Mouse (Mus musculus) intestine, embryonic 14.5 days (tissue): ENCODE data around the gene Palld. TPM values are rescaled to one million over a fixed set of nuclear protein-coding genes. Genes with fewer than 3 reads are reported as not detected.

ENCODE experiments used
- ATAC-seq: fragments of 200-750 bp; cut with Nextera tagmentation; replicated peaks from 2 replicates; pipeline ENCODE4 v1.8.0; 2017; ENCODE audit warnings: low read depth, moderate number of reproducible peaks, moderate TSS enrichment, moderate library complexity; ENCODE audit not compliant: low FRiP score, low TSS enrichment
- DNase-seq: peaks from one replicate; pipeline ENCODE4 v3.0.0-alpha.2; 2018; ENCODE audit warnings: low spot score
- H3K27ac ChIP-seq: fragments of 300-500 bp; sonication (generic); 2 replicates; pipeline ENCODE4 v1.5.1; 2014; ENCODE audit warnings: low read depth, mild to moderate bottlenecking, control low read depth
- H3K27me3 ChIP-seq: fragments of 300-500 bp; sonication (generic); replicated peaks from 2 replicates; pipeline ENCODE4 v1.6.1; 2014; ENCODE audit warnings: low read length, control low read depth; ENCODE audit not compliant: control insufficient read depth, insufficient read depth
- H3K36me3 ChIP-seq: fragments of 300-500 bp; sonication (generic); 2 replicates; pipeline ENCODE4 v1.6.1; 2014; ENCODE audit warnings: low read length, control low read depth; ENCODE audit not compliant: control insufficient read depth, insufficient read depth
- H3K4me1 ChIP-seq: fragments of 300-500 bp; sonication (generic); replicated peaks from 2 replicates; pipeline ENCODE4 v1.6.1; 2014; ENCODE audit warnings: low read length, control low read depth, mixed read lengths; ENCODE audit not compliant: control insufficient read depth, insufficient read depth
- H3K4me2 ChIP-seq: fragments of 300-500 bp; sonication (generic); 2 replicates; pipeline ENCODE4 v1.6.1; 2014; ENCODE audit warnings: low read length
- H3K4me3 ChIP-seq: fragments of 300-500 bp; sonication (generic); 2 replicates; pipeline ENCODE4 v1.5.1; 2014; ENCODE audit warnings: low read depth, low read length, control low read depth, mixed read lengths
- H3K9ac ChIP-seq: fragments of 300-500 bp; sonication (generic); 2 replicates; pipeline ENCODE4 v1.6.1; 2014; ENCODE audit warnings: mild to moderate bottlenecking, low read length
- H3K9me3 ChIP-seq: fragments of 300-500 bp; sonication (generic); 2 replicates; pipeline ENCODE4 v1.6.1; 2016; ENCODE audit warnings: low read length, control low read depth; ENCODE audit not compliant: control insufficient read depth
- WGBS: fragments of 180-500 bp; shearing (Covaris S2); extraction: QIAGEN DNeasy Blood & Tissue Kit; methylation state at CpG from one replicate; pipeline ENCODE4 v1.1.7; 2014; 5-methylcytosine and 5-hydroxymethylcytosine counted together
- polyA plus RNA-seq: library from polyadenylated mRNA; unstranded; fragments of >200 nt; fragmentation: Nextera tagmentation; extraction: Ambion mirVana; gene quantifications from 2 replicates; pipeline ENCODE4 v1.2.1, GENCODE M21; 2014

Palld gene
- polyA plus RNA-seq, 1 experiment from 2014 or later = 66.4 TPM

DNA sequence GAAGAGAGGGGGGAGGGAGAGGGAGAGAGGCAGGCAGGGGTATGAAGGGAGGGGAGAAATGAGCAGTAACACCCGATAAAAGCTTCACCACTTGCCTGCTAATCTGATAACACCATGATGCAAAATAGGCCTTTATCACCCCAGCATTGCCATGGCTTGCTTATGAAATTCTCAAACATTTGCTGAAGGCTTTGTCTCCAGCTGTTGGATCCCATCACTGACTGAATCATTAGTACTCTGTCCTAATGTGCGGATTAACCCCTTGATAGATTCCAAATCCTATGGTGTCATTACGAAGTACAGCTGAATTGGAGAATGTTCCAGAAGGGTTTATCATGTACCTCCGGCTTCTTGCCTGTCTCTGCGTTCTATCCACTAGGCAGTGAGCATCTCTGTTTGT is 55.0 kb downstream of the Palld start:
- DNase-seq (no peak), ATAC-seq (no peak)
- Histone ChIP-seq H3K9ac (no peak overlapping the region), H3K4me1 (no peaks in the 10 kb centered on the region), H3K27me3 (no peaks in the 10 kb centered on the region), H3K36me3 (no peaks in the 10 kb centered on the region), H3K9me3 (no peaks in the 10 kb centered on the region), H3K4me3 (no peak overlapping the region), H3K4me2 (no peak overlapping the region), H3K27ac (no peak overlapping the region)
- WGBS = 81% methylated on average over 5 of the region's 5 CpGs

DNA sequence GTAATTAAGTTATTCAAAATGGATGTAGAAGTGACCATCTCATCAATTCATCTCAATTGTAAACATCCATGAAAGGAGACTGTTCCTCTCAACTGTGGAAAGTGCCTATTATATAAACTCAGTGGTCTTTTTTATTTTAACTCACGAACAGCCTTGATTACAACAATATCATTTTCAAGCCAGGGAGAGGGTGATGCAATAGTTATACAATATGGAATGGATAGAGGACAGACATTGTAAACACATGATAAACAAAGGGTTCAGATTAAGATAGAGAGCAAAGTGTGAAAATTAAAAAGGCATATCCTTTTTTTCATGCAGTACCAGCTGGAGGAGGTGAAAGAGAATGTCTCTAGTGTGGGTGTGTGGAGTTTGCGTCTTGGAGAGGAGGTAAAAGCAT is 57.5 kb downstream of the Palld start:
- H3K4me2 ChIP-seq = no peak overlapping the region
- H3K4me1 ChIP-seq = no peaks in the 10 kb centered on the region
- H3K27ac ChIP-seq = no peak overlapping the region
- no peaks in the 10 kb centered on the region for H3K9me3 ChIP-seq
- 49% methylated on average over 2 of the region's 2 CpGs for WGBS
- DNase-seq = no peak
- no peak overlapping the region for H3K9ac ChIP-seq
- H3K4me3 ChIP-seq = no peak overlapping the region
- no peak for ATAC-seq
- H3K27me3 ChIP-seq = no peaks in the 10 kb centered on the region
- no peaks in the 10 kb centered on the region for H3K36me3 ChIP-seq

DNA sequence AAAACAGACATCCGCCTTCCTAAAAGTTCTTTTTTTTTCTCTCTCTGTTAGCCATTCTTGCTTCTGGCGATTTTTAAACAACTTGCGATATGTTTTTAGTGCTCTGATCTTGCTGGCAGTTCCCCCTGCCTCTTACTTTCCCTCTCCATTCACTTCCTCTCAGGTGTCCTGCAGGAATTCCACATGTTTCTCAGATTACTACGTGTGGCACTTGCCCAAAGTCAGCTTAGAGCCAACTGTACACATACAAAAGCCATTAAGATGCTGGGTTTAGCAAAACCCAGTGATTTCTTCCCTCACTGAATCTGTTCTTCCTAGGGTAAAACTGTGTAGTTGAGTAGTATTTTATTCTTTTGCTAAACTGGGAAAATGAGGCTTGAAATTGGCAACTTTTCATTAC is 57.9 kb downstream of the Palld start:
- no peaks in the 10 kb centered on the region for H3K27me3 ChIP-seq
- H3K4me1 ChIP-seq = no peaks in the 10 kb centered on the region
- no peak for ATAC-seq
- no peak overlapping the region for H3K9ac ChIP-seq
- DNase-seq = no peak
- no peaks in the 10 kb centered on the region for H3K36me3 ChIP-seq
- H3K27ac ChIP-seq = no peak overlapping the region
- H3K9me3 ChIP-seq = no peaks in the 10 kb centered on the region
- WGBS = 35% methylated on average over 4 of the region's 4 CpGs
- H3K4me3 ChIP-seq = no peak overlapping the region
- no peak overlapping the region for H3K4me2 ChIP-seq

DNA sequence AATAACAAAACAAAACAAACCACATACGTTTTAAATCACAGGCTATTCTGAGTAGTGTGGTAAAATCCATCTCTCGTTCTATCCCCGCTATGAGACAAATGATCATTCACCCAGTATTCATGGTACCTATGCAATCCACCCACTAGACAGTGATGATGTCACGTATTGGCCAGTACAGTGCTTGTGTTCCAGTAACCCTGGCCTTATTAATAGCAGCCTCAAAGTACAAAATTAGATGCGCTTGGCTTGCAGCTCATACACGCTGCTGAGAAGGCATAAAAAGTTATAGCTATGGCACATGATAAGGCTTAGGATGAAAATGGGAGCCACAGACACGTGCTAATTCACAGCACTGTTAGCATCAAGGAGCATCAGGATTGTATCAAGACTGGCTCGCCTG is 58.7 kb downstream of the Palld start:
- no peak overlapping the region for H3K4me3 ChIP-seq
- DNase-seq (no peak), ATAC-seq (no peak)
- 84% methylated on average over 8 of the region's 8 CpGs for WGBS
- no peaks in the 10 kb centered on the region for H3K36me3 ChIP-seq
- H3K27ac ChIP-seq = no peak overlapping the region
- H3K9ac ChIP-seq = no peak overlapping the region
- no peaks in the 10 kb centered on the region for H3K4me1 ChIP-seq
- H3K4me2 ChIP-seq = no peak overlapping the region
- no peaks in the 10 kb centered on the region for H3K27me3 ChIP-seq
- H3K9me3 ChIP-seq = no peaks in the 10 kb centered on the region

DNA sequence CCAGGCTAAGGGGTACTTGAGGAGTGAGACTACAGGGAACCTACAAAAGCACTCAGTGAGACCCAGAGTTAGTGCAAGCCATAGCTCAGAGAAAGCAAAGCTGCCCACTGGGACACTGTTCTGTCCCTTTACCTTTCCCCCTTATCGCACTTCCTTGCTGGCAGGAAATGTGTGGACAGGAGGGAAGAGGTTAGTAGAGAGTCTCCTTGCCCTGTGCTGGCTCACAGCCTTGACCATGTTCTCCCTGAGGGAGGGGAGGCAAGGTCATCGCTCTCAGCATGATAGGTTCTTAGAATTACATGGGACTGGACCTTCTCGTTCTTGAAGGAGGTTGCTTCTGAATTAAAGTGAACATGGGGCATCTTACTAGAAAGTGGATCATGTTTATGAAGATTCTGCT is 69.3 kb downstream of the Palld start:
- WGBS = 82% methylated on average over 3 of the region's 3 CpGs
- ATAC-seq = no peak

DNA sequence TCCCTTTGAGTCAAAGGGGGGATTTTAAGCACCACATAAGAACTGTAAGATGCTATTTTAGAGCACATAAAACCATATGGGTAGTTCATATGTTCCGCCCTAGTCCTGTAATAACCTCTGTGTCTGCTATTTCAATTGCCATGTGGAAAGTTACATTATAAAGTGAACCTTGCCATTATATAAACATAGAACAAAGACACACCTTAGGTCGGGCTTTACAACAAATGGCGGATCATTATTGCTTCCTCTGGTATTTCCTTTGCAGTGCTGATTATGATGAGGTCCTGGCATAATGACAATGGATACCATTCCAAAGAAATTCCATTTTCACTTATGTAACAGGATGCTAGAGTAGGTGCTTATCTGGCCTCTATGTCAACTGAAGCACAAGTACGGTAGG is 70.5 kb downstream of the Palld start:
- Histone ChIP-seq H3K9me3 (no peaks in the 10 kb centered on the region), H3K9ac (no peak overlapping the region), H3K4me2 (no peak overlapping the region), H3K4me3 (no peak overlapping the region), H3K4me1 (no peaks in the 10 kb centered on the region), H3K27ac (no peak overlapping the region), H3K27me3 (no peaks in the 10 kb centered on the region), H3K36me3 (no peaks in the 10 kb centered on the region)
- no peak for DNase-seq
- 81% methylated on average over 4 of the region's 4 CpGs for WGBS
- no peak for ATAC-seq

More for the DNA sequence above, 69.3 kb downstream of the Palld start:
- no peaks in the 10 kb centered on the region for H3K9me3 ChIP-seq
- H3K27me3 ChIP-seq = no peaks in the 10 kb centered on the region
- no peaks in the 10 kb centered on the region for H3K36me3 ChIP-seq
- H3K4me1 ChIP-seq = no peaks in the 10 kb centered on the region
- no peak overlapping the region for H3K9ac ChIP-seq
- no peak overlapping the region for H3K4me2 ChIP-seq
- no peak for DNase-seq
- no peak overlapping the region for H3K27ac ChIP-seq
- H3K4me3 ChIP-seq = no peak overlapping the region

DNA sequence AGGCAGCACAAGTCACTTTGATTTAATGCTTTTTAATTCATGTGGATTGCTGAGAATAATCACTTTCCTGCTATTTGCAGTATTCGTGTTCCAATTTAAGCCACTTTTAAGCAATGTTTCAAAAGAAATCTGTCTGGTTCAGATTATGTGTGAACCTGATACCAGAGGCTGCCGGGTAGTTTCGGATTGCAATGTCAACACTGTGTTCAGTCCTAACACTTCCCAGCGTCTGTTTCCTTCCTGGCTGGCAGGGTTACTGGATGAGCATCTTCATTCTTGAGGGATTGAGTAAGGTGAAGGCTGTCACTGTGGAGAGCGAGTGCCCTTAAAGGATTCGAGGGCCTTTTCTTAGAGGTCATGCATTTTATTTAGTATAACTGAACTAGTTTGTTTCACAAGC is 71.7 kb downstream of the Palld start:
- Histone ChIP-seq H3K4me2 (no peak overlapping the region), H3K27me3 (no peaks in the 10 kb centered on the region), H3K9ac (no peak overlapping the region), H3K4me3 (no peak overlapping the region), H3K9me3 (no peaks in the 10 kb centered on the region), H3K27ac (no peak overlapping the region), H3K4me1 (no peaks in the 10 kb centered on the region), H3K36me3 (no peaks in the 10 kb centered on the region)
- no peak for DNase-seq
- ATAC-seq = no peak
- WGBS = 37% methylated on average over 6 of the region's 6 CpGs

DNA sequence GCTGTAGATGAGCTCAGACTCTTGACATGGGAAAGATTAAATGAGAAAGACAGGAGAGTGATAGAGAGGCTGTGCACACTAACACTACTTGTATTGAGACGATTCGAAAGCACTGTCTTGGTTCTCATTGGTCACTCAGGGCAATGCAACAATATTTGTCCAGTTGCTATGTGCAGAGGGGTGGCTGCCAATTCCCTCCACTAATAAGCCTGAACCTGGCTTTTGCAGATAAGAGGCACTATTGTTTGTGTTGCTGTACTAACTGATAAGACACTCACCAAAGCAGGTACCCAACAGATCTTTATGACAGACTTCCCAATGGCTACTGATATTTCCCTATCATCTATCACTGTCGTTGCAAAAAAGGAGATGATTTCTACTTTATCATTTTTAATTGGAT is 77.9 kb downstream of the Palld start:
- 66% methylated on average over 3 of the region's 3 CpGs for WGBS
- Histone ChIP-seq H3K4me1 (peaks cover 7% of the 10 kb centered on the region; the same call in 1 of the 2 replicates), H3K4me2 (no peak overlapping the region), H3K27ac (no peak overlapping the region), H3K27me3 (no peaks in the 10 kb centered on the region), H3K36me3 (no peaks in the 10 kb centered on the region), H3K9me3 (no peaks in the 10 kb centered on the region), H3K9ac (no peak overlapping the region), H3K4me3 (no peak overlapping the region)
- ATAC-seq (peak; percentile 71; the same call in 1 of the 2 replicates), DNase-seq (no peak)

DNA sequence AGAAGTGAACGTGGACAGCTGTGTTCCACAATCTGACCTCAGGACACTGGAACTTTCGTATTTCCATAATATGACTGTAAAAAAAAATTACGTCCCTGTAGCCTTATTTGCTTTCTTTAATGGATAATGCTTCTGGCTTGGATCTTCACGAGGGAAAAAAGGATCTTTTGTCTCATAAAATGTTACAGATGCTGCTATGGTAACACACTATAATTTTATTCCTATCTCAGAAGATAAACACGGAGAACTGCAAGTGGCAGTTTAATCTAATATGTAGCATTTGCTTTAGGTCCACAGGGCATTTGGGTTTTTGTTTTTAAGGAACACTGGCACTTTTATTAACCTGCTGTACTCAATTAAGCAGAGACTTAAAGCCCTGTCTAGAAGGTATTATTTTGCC is 79.3 kb downstream of the Palld start:
- Histone ChIP-seq H3K9ac (no peak overlapping the region), H3K4me3 (no peak overlapping the region), H3K27me3 (no peaks in the 10 kb centered on the region), H3K4me2 (no peak overlapping the region), H3K9me3 (no peaks in the 10 kb centered on the region), H3K36me3 (no peaks in the 10 kb centered on the region), H3K27ac (peak overlapping the region; percentile 16; the same call in 1 of the 2 replicates), H3K4me1 (peaks cover 7% of the 10 kb centered on the region; the same call in 1 of the 2 replicates)
- ATAC-seq (no peak), DNase-seq (no peak)
- WGBS = 38% methylated on average over 5 of the region's 5 CpGs
